Mouse (Mus musculus) kidney, adult 2 months (tissue): ENCODE results near the gene Eif4a1. TPM values are rescaled to one million over a fixed set of nuclear protein-coding genes. Genes with fewer than 3 reads are reported as not detected.
A peak's percentile ranks its signal among the peaks of the same experiment; 100 is the strongest.

Experiments used
- DNase-seq: peaks from one replicate; pipeline ENCODE4 v3.0.0; 2021
- H3K27ac ChIP-seq: fragments of 200-500 bp; 2 replicates; pipeline ENCODE4 v1.5.1; 2012; ENCODE audit warnings: low read depth, low read length, control low read depth, inconsistent platforms; ENCODE audit not compliant: insufficient read depth
- H3K27me3 ChIP-seq: fragments of 200-500 bp; replicated peaks from 2 replicates; pipeline ENCODE4 v1.6.1; 2012; ENCODE audit warnings: mild to moderate bottlenecking, moderate library complexity, low read length, inconsistent platforms; ENCODE audit not compliant: control insufficient read depth, insufficient read depth
- H3K36me3 ChIP-seq: fragments of 200-500 bp; 2 replicates; pipeline ENCODE4 v1.6.1; 2012; ENCODE audit warnings: mild to moderate bottlenecking, moderate library complexity, low read length, inconsistent platforms; ENCODE audit not compliant: control insufficient read depth, insufficient read depth
- H3K4me1 ChIP-seq: fragments of 200-500 bp; 2 replicates; pipeline ENCODE4 v1.6.1; 2011; ENCODE audit warnings: low read length; ENCODE audit not compliant: control insufficient read depth, insufficient read depth
- H3K4me3 ChIP-seq: fragments of 200-500 bp; 2 replicates; pipeline ENCODE4 v1.5.1; 2011; ENCODE audit warnings: mild to moderate bottlenecking, low read depth, low read length, control low read depth; ENCODE audit not compliant: insufficient read depth
- CTCF ChIP-seq: fragments of 200-500 bp; conservative IDR thresholded peaks from 2 replicates; pipeline ENCODE4 v1.5.1; 2011; ENCODE audit warnings: low read depth, mild to moderate bottlenecking, control low read depth, low read length, moderate library complexity, mixed read lengths; ENCODE audit not compliant: insufficient read depth, insufficient read length
- POLR2A ChIP-seq: fragments of 200-500 bp; IDR thresholded peaks from one replicate; pipeline ENCODE4 v1.6.1; 2011; ENCODE audit warnings: low read depth, low read length, control low read depth
- WGBS: fragments of 180-500 bp; shearing (Covaris S2); methylation state at CpG from one replicate; pipeline ENCODE4 v1.1.7; 2018; 5-methylcytosine and 5-hydroxymethylcytosine counted together
- polyA plus RNA-seq: library from polyadenylated mRNA; depleted of rRNA; stranded (reverse); fragments of >200 nt; gene quantifications from 2 replicates; pipeline ENCODE4 v1.2.3, GENCODE M21; 2012; rRNA removed

The Eif4a1 gene
- polyA plus RNA-seq = 200 and 244 TPM in 2 replicates

GRCm38 (mm10) chr11:69672211-69672706, at the start of gene Eif4a1:
Eif4a1 (minus strand) TSS chr11:69672423.
- Histone ChIP-seq H3K27ac (peak within 1 kb of the TSS; percentile 97), H3K36me3 (peaks cover 8% of the 10 kb centered on the region; the same call in 1 of the 2 replicates), H3K4me1 (peaks cover 5% of the 10 kb centered on the region; the same call in 1 of the 2 replicates), H3K4me3 (peak within 1 kb of the TSS; percentile 93), H3K27me3 (no peaks in the 10 kb centered on the region)
- under 1% methylated on average over 36 of the region's 36 CpGs for WGBS
- peak; percentile 100 for DNase-seq
- TF ChIP-seq CTCF (no peak), POLR2A (peak; percentile 92)

GRCm38 (mm10) chr11:69720852-69721251, 48.6 kb upstream of the Eif4a1 start:
- H3K4me3 ChIP-seq = no peak overlapping the region
- WGBS = 50% methylated on average over 6 of the region's 6 CpGs
- TF ChIP-seq CTCF (no peak), POLR2A (no peak)
- peaks cover 4% of the 10 kb centered on the region; the same call in 1 of the 2 replicates for H3K4me1 ChIP-seq
- H3K27ac ChIP-seq = no peak overlapping the region
- no peak for DNase-seq
- H3K36me3 ChIP-seq = no peaks in the 10 kb centered on the region
- H3K27me3 ChIP-seq = no peaks in the 10 kb centered on the region

GRCm38 (mm10) chr11:69719423-69719822, 47.2 kb upstream of the Eif4a1 start:
- Histone ChIP-seq H3K27ac (no peak overlapping the region), H3K36me3 (no peaks in the 10 kb centered on the region), H3K4me1 (peaks cover 15% of the 10 kb centered on the region; the same call in 1 of the 2 replicates), H3K27me3 (no peaks in the 10 kb centered on the region), H3K4me3 (no peak overlapping the region)
- 79% methylated on average over 6 of the region's 6 CpGs for WGBS
- DNase-seq = no peak
- TF ChIP-seq CTCF = 0 out of 2 replicates have a peak, but pooled peaks have one; percentile 12
- no peak for TF ChIP-seq POLR2A

- 34% methylated on average over 15 of the region's 15 CpGs for WGBS
- H3K27me3 ChIP-seq = no peaks in the 10 kb centered on the region
- DNase-seq = peak; percentile 49
- TF ChIP-seq CTCF = no peak
- peaks cover 15% of the 10 kb centered on the region; the same call in 1 of the 2 replicates for H3K4me1 ChIP-seq
- no peak overlapping the region for H3K27ac ChIP-seq
- H3K4me3 ChIP-seq = no peak overlapping the region
- H3K36me3 ChIP-seq = no peaks in the 10 kb centered on the region
These were observed 46.4 kb upstream of the Eif4a1 start for GRCm38 (mm10) chr11:69718661-69719060.

GRCm38 (mm10) chr11:69716953-69717352, 44.7 kb upstream of the Eif4a1 start:
- 67% methylated on average over 4 of the region's 4 CpGs for WGBS
- H3K27me3 ChIP-seq = no peaks in the 10 kb centered on the region
- TF ChIP-seq CTCF = no peak
- no peak for TF ChIP-seq POLR2A

GRCm38 (mm10) chr11:69715929-69716328, 43.7 kb upstream of the Eif4a1 start:
- TF ChIP-seq POLR2A (no peak), CTCF (no peak)
- WGBS = 35% methylated on average over 5 of the region's 5 CpGs
- peak; percentile 46 for DNase-seq
- H3K27me3 ChIP-seq = no peaks in the 10 kb centered on the region
- no peak overlapping the region for H3K4me3 ChIP-seq
- H3K27ac ChIP-seq = no peak overlapping the region
- peaks cover 18% of the 10 kb centered on the region; the same call in 1 of the 2 replicates for H3K4me1 ChIP-seq
- H3K36me3 ChIP-seq = no peaks in the 10 kb centered on the region

More at GRCm38 (mm10) chr11:69716953-69717352, 44.7 kb upstream of the Eif4a1 start:
- DNase-seq = no peak
- no peak overlapping the region for H3K4me3 ChIP-seq
- H3K36me3 ChIP-seq = no peaks in the 10 kb centered on the region
- peaks cover 18% of the 10 kb centered on the region; the same call in 1 of the 2 replicates for H3K4me1 ChIP-seq
- no peak overlapping the region for H3K27ac ChIP-seq

GRCm38 (mm10) chr11:69715482-69715881, 43.3 kb upstream of the Eif4a1 start:
- 58% methylated on average over 9 of the region's 9 CpGs for WGBS
- Histone ChIP-seq H3K27ac (peak overlapping the region; percentile 79), H3K36me3 (no peaks in the 10 kb centered on the region), H3K4me3 (no peak overlapping the region), H3K27me3 (no peaks in the 10 kb centered on the region), H3K4me1 (peaks cover 18% of the 10 kb centered on the region; the same call in 1 of the 2 replicates)
- peak; percentile 74 for DNase-seq
- peak; percentile 79 for TF ChIP-seq CTCF
- no peak for TF ChIP-seq POLR2A
